Mouse (Mus musculus) left cerebral cortex, postnatal 36 days (tissue): ENCODE measurements around the gene Gm14435. TPM values are rescaled to one million over a fixed set of nuclear protein-coding genes. Genes with fewer than 3 reads are reported as not detected.
"Not testable (repeated sequence)": the region's sequence is repeated elsewhere in the genome, so short reads cannot be mapped to it uniquely, and the experiment has no call there.

ENCODE experiments used
- DNase-seq, 2 experiments: peaks; one replicate each; pipeline ENCODE4 v3.0.0; 2021 to 2022; ENCODE audit warnings: low spot score in 2 of 2, mixed read lengths in 1 of 2
- intact Hi-C: fragments of 180-260 bp; cut with DNase I; formaldehyde crosslinking; loops from one replicate; pipeline ENCODE4 v1.15.1; 2025
- total RNA-seq, 2 experiments: library from RNA; stranded (reverse); gene quantifications; 2 replicates each; pipeline ENCODE4 v1.2.3; 2021

The Gm14435 gene
- 10 to 100 TPM; 16.3 to 19.9 TPM for total RNA-seq

GRCm38 (mm10) chr2:176423294-176423693, at the start of gene Gm14435:
Gene Gm14435, plus strand, starts transcription at chr2:176423594.
- DNase-seq, intact Hi-C loops: not testable (repeated sequence)

Other genes starting within 250 kb of the Gm14435 start
- 1 to 10 TPM; 3.4 to 5.6 TPM for gene 2210418O10Rik, start 197.0 kb upstream of the Gm14435 start, total RNA-seq
- not detected for gene Gm11009, start 104.1 kb upstream of the Gm14435 start, total RNA-seq
- gene Gm14434, start 63.2 kb downstream of the Gm14435 start, total RNA-seq = not detected
- not detected for gene Zfp967, start 97.5 kb downstream of the Gm14435 start, total RNA-seq
- gene Gm14308, start 212.8 kb downstream of the Gm14435 start, total RNA-seq = 1 to 10 TPM; 2.5 to 8.4 TPM
- 10 to 100 TPM; 10.5 to 11.3 TPM for gene Zfp973, start 246.9 kb downstream of the Gm14435 start, total RNA-seq